Mouse (Mus musculus) midbrain, embryonic 13.5 days (tissue): ENCODE results near the gene Snrnp70. TPM values are rescaled to one million over a fixed set of nuclear protein-coding genes. Genes with fewer than 3 reads are reported as not detected.

Experiments
- ATAC-seq: fragments of 200-750 bp; cut with Nextera tagmentation; 2 replicates; pipeline ENCODE4 v1.8.0; 2017; ENCODE audit warnings: mild to moderate bottlenecking, moderate TSS enrichment, moderate library complexity
- H3K27ac ChIP-seq: fragments of 300-500 bp; sonication (generic); 2 replicates; pipeline ENCODE4 v1.5.1; 2015; ENCODE audit warnings: inconsistent platforms, mild to moderate bottlenecking, moderate library complexity
- H3K27me3 ChIP-seq: fragments of 300-500 bp; sonication (generic); 2 replicates; pipeline ENCODE4 v1.6.1; 2015; ENCODE audit warnings: mild to moderate bottlenecking, inconsistent platforms
- H3K36me3 ChIP-seq: fragments of 300-500 bp; sonication (generic); 2 replicates; pipeline ENCODE4 v1.6.1; 2015; ENCODE audit warnings: mild to moderate bottlenecking, inconsistent platforms
- H3K4me1 ChIP-seq: fragments of 300-500 bp; sonication (generic); replicated peaks from 2 replicates; pipeline ENCODE4 v1.6.1; 2015; ENCODE audit warnings: inconsistent platforms
- H3K4me2 ChIP-seq: fragments of 300-500 bp; sonication (generic); replicated peaks from 2 replicates; pipeline ENCODE4 v1.6.1; 2015; ENCODE audit warnings: moderate library complexity, mild to moderate bottlenecking, inconsistent platforms
- H3K4me3 ChIP-seq: fragments of 300-500 bp; sonication (generic); replicated peaks from 2 replicates; pipeline ENCODE4 v1.5.1; 2015; ENCODE audit warnings: mild to moderate bottlenecking, inconsistent platforms
- H3K9ac ChIP-seq: fragments of 300-500 bp; sonication (generic); replicated peaks from 2 replicates; pipeline ENCODE4 v1.6.1; 2015; ENCODE audit warnings: mild to moderate bottlenecking, inconsistent platforms
- H3K9me3 ChIP-seq: fragments of 300-500 bp; sonication (generic); 2 replicates; pipeline ENCODE4 v1.6.1; 2016; ENCODE audit warnings: mild to moderate bottlenecking, inconsistent platforms
- WGBS: fragments of 180-500 bp; shearing (Covaris S2); methylation state at CpG from one replicate; pipeline ENCODE4 v1.1.7; 2015; 5-methylcytosine and 5-hydroxymethylcytosine counted together
- polyA plus RNA-seq: library from polyadenylated mRNA; unstranded; fragments of >200 nt; fragmentation: Nextera tagmentation; extraction: Ambion mirVana; gene quantifications from 2 replicates; pipeline ENCODE4 v1.2.1, GENCODE M21; 2015

Gene Snrnp70
- polyA plus RNA-seq, 1 experiment from 2014 or later: 238 TPM

DNA sequence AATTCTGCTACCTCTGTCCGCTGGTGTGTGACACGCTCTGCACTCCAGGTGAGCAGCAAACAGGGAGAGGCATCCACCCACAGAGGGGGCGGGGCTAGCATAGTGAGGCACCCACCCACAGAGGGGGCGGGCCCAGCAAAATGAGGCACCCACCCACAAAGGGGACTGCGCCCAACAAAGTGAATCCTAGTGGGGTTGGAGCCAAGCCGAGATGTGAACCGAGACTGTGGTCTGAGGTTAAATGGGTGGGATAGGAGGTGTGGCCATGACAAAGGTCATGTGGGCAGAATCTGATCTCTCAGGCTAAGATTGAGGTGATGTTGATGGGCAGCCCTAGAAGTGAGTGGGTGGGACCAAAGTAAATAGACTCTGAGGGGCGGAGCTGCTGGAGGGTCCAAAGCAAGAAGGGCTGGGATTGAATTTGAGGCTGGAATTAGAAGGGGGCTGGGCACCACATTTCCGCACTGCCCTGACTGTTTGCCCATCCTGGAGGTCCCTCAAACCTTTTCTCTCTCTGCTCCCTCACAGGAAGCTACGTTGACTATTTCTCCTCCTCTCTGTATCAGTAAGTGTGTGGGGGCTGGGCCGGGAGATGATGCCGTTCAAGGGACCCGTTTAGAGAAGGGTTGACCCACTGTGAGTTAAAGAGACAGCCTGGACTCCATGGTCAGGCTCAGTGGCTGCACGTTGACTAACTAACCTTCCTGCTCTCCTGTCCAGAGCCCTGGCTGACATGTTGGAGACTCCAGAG, 57.2 kb downstream of the Snrnp70 start:
- peaks cover 50% of the 10 kb centered on the region for H3K4me1 ChIP-seq
- peaks cover 12% of the 10 kb centered on the region for H3K36me3 ChIP-seq
- no peak for ATAC-seq
- no peak overlapping the region for H3K9ac ChIP-seq
- H3K27ac ChIP-seq: no peak overlapping the region
- peak overlapping the region; percentile 79 for H3K4me2 ChIP-seq
- H3K9me3 ChIP-seq: no peaks in the 10 kb centered on the region
- 4% methylated on average over 14 of the region's 14 CpGs for WGBS
- H3K4me3 ChIP-seq: no peak overlapping the region
- H3K27me3 ChIP-seq: peaks cover 35% of the 10 kb centered on the region

DNA sequence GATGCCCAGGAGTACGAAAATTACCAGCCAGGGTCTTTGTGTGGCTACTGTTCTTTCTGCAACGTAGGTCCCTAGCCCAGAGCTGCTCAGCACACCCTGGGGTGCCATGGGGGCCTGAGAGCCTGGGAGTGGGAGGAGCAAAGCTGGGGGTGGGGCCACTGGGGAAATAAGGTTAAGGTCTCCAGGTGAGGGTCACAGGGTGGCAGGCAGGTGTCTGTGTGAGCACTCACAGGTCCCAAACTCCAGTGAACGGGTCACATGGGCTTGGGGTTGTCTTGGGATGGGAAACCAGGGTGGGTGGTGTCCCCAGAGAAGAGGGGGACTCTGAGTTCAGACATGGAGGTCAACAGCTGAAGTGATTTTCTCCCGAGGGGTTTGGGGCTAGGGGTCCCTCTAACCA, 58.1 kb downstream of the Snrnp70 start:
- H3K4me2 ChIP-seq: no peak overlapping the region
- peaks cover 6% of the 10 kb centered on the region; the same call in 1 of the 2 replicates for H3K36me3 ChIP-seq
- H3K9me3 ChIP-seq: no peaks in the 10 kb centered on the region
- 12% methylated on average over 4 of the region's 4 CpGs for WGBS
- H3K27me3 ChIP-seq: peaks cover 32% of the 10 kb centered on the region
- no peak overlapping the region for H3K27ac ChIP-seq
- no peak overlapping the region for H3K4me3 ChIP-seq
- H3K9ac ChIP-seq: no peak overlapping the region
- H3K4me1 ChIP-seq: peaks cover 59% of the 10 kb centered on the region
- ATAC-seq: no peak

DNA sequence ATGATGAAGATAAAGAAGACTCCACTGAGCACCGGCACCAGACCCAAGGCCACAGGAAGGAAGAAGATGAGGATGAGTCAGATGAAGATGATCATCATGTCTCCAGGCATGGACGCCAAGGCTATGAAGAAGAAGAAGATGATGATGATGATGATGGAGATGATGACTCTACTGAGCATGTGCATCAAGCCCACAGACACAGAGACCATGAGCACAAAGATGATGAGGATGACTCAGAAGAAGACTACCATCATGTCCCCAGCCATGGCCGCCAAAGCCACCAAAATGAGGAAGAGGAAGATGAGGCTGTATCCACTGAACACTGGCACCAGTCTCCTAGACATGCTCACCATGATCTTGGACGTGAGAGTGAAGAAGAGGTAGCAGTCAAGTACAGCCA, 59.2 kb downstream of the Snrnp70 start:
- Histone ChIP-seq H3K27ac (no peak overlapping the region), H3K9me3 (no peaks in the 10 kb centered on the region), H3K36me3 (peaks cover 3% of the 10 kb centered on the region; the same call in 1 of the 2 replicates), H3K27me3 (peaks cover 37% of the 10 kb centered on the region), H3K4me1 (peaks cover 64% of the 10 kb centered on the region), H3K4me2 (no peak overlapping the region), H3K9ac (no peak overlapping the region), H3K4me3 (no peak overlapping the region)
- ATAC-seq: no peak
- 91% methylated on average over 4 of the region's 4 CpGs for WGBS

- WGBS: 36% methylated on average over 5 of the region's 5 CpGs
- Histone ChIP-seq H3K36me3 (no peaks in the 10 kb centered on the region), H3K9ac (no peak within 1 kb of the TSS), H3K27ac (no peak within 1 kb of the TSS), H3K4me1 (peaks cover 51% of the 10 kb centered on the region), H3K27me3 (peaks cover 28% of the 10 kb centered on the region), H3K9me3 (no peaks in the 10 kb centered on the region), H3K4me2 (peak within 1 kb of the TSS; percentile 88; the same call in 1 of the 2 replicates), H3K4me3 (0 out of 2 replicates have a peak within 1 kb of the TSS, but pooled peaks have one; percentile 56)
- no peak for ATAC-seq
Measured at GRCm38 (mm10) chr7:45335056-45335455, 60.5 kb downstream of the Snrnp70 start, which contains the start of gene Hrc. Gene Hrc (plus strand): TSS chr7:45335290.

GRCm38 (mm10) chr7:45334605-45335004, 60.9 kb downstream of the Snrnp70 start:
- H3K9ac ChIP-seq: no peak overlapping the region
- no peaks in the 10 kb centered on the region for H3K36me3 ChIP-seq
- H3K4me3 ChIP-seq: no peak overlapping the region
- no peak overlapping the region for H3K27ac ChIP-seq
- no peaks in the 10 kb centered on the region for H3K9me3 ChIP-seq
- no peak for ATAC-seq
- H3K4me1 ChIP-seq: peaks cover 46% of the 10 kb centered on the region
- H3K27me3 ChIP-seq: peaks cover 28% of the 10 kb centered on the region
- WGBS: 21% methylated on average over 3 of the region's 3 CpGs
- no peak overlapping the region; the same call in 1 of the 2 replicates for H3K4me2 ChIP-seq

GRCm38 (mm10) chr7:45333431-45333982, 62.0 kb downstream of the Snrnp70 start, which contains the start of gene Trpm4:
Gene Trpm4 (minus strand): TSS chr7:45333780.
- Histone ChIP-seq H3K4me3 (peak within 1 kb of the TSS; percentile 56), H3K4me1 (peaks cover 35% of the 10 kb centered on the region), H3K36me3 (no peaks in the 10 kb centered on the region), H3K27ac (no peak within 1 kb of the TSS), H3K27me3 (peaks cover 28% of the 10 kb centered on the region), H3K4me2 (peak within 1 kb of the TSS; percentile 88), H3K9me3 (no peaks in the 10 kb centered on the region), H3K9ac (peak within 1 kb of the TSS; percentile 74)
- ATAC-seq: peak; percentile 60
- under 1% methylated on average over 38 of the region's 38 CpGs for WGBS

DNA sequence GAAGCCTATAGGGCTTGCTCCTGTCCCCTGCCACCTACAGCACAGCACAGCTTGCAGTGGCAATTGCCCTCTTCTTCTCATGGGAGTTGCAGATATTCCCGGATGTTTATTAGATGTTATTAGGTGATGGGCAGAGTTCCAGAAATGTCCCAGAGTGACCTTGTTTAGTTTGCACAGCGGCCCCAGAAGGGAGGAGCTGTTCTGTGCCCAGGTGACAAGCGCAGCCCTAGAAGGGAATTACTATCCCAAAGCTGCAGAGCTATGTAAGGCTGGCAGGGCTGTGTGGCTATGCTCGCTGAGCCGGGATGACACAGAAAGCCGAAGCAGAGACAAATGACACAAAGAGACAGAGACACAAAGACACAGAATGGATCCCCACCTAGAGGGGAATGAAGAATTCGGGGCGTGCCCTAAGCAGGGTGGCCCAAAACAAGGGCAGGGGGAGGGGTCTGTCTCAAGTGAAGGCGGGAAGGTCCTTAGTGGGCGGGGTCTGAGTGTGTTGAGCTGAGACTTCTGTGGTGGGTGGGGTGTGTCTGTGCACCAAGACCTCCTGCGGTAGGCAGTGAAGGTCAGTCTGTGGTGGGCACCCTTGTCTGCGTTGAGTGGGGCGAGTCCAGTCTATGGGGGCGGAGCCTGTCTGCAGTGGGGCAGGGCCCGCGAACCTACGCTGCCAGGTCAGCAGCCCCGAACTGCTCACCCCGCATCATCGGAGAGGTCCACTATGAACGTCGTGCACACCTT, 62.7 kb downstream of the Snrnp70 start:
- Histone ChIP-seq H3K4me2 (peak overlapping the region; percentile 88), H3K9ac (peak overlapping the region; percentile 74), H3K4me3 (peak overlapping the region; percentile 56), H3K9me3 (no peaks in the 10 kb centered on the region), H3K36me3 (no peaks in the 10 kb centered on the region), H3K27ac (no peak overlapping the region), H3K27me3 (peaks cover 24% of the 10 kb centered on the region), H3K4me1 (peaks cover 29% of the 10 kb centered on the region)
- WGBS: 4% methylated on average over 22 of the region's 22 CpGs
- ATAC-seq: peak; percentile 64

GRCm38 (mm10) chr7:45331502-45331901, 64.0 kb downstream of the Snrnp70 start:
- peaks cover 29% of the 10 kb centered on the region for H3K4me1 ChIP-seq
- no peak overlapping the region for H3K9ac ChIP-seq
- ATAC-seq: no peak
- no peak overlapping the region for H3K4me2 ChIP-seq
- H3K9me3 ChIP-seq: no peaks in the 10 kb centered on the region
- H3K27me3 ChIP-seq: peaks cover 15% of the 10 kb centered on the region; the same call in 1 of the 2 replicates
- no peak overlapping the region for H3K27ac ChIP-seq
- no peak overlapping the region for H3K4me3 ChIP-seq
- WGBS: 83% methylated on average over 6 of the region's 6 CpGs
- H3K36me3 ChIP-seq: no peaks in the 10 kb centered on the region

- Histone ChIP-seq H3K27me3 (0 out of 2 replicates have a peak, but pooled peaks cover 8% of the 10 kb centered on the region), H3K36me3 (0 out of 2 replicates have a peak, but pooled peaks cover 3% of the 10 kb centered on the region), H3K9me3 (peaks cover 4% of the 10 kb centered on the region; the same call in 1 of the 2 replicates), H3K9ac (no peak overlapping the region), H3K4me3 (no peak overlapping the region), H3K4me1 (peaks cover 20% of the 10 kb centered on the region), H3K4me2 (no peak overlapping the region), H3K27ac (no peak overlapping the region)
- WGBS: 85% methylated on average over 13 of the region's 13 CpGs
- ATAC-seq: no peak
Measured at GRCm38 (mm10) chr7:45328841-45329475, 66.6 kb downstream of the Snrnp70 start.
